Mouse (Mus musculus) lung, postnatal 14 days (tissue): ENCODE data around the gene Trappc11.

Experiments
- DNase-seq: peaks from one replicate; pipeline ENCODE4 v3.0.0; 2021

Gene Trappc11

GRCm38 (mm10) chr8:47533344-47534125, at the start of gene Trappc11, which contains the start of gene Rwdd4a:
Trappc11 (minus strand) TSS chr8:47533470.
Rwdd4a (plus strand) TSS chr8:47533664.
- DNase-seq: peak; percentile 96

GRCm38 (mm10) chr8:47581454-47581853, 48.2 kb upstream of the Trappc11 start:
- DNase-seq: no peak

DNA sequence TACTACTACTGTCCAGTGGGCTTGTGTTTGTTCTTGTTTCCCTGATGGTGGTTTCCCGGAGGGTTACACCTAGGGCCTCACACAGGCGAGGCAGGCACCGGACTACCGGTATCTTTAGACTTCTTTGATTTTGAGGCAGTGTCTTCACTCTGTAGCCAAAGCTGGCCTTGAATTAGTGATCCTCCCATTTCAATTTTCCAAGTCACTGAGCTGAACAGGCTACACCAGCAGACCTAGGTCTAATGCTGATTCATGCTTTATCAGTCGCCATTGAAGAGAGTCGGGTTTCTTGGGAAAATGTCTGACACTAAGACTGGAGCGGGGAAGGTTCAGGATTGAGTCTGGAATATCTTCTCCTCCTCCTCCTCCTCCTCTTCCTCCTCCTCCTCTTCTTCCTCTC, 40.2 kb upstream of the Trappc11 start:
- DNase-seq: no peak

DNA sequence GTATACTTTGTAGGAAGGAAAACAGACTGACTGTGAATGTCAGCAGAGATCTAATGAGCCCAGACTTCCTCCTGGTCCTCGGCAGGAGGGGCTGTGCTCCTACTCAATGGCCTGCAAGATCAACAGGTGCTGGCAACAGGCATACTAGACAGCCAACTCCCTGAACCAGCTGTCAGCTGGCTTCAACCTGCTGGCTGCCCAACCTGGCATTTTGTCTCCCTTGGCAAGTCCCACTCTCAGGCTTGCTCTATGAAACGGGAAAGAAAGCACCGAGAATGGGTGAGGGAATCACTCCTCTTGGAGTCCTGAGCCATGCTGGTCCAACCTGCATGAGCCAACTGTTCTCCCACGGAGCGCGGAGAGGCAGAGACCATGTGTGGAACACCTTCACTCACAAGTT, 36.9 kb upstream of the Trappc11 start:
- DNase-seq: no peak

DNA sequence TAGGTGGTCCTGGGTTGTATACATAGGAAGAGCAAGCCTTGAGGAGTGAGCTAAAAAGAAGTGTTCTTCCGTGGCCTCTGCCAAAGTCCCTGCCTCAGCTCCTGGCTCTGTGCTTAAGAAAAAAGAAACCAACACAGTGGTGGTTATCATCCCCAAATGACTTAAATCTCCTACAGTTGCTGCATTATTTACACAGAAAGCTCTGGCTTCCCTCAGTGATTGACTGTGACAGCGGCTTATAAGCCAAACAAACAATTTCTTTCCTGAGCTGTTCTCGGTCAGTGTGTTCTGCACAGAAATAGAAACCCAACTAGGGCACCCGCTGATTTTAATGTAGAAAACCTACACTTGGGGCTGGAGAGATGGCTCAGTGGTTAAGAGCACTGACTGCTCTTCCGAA, 34.8 kb upstream of the Trappc11 start:
- no peak for DNase-seq

- DNase-seq: no peak
These were observed 33.3 kb upstream of the Trappc11 start for GRCm38 (mm10) chr8:47566551-47566950.

GRCm38 (mm10) chr8:47560801-47561200, 27.5 kb upstream of the Trappc11 start:
- no peak for DNase-seq

DNA sequence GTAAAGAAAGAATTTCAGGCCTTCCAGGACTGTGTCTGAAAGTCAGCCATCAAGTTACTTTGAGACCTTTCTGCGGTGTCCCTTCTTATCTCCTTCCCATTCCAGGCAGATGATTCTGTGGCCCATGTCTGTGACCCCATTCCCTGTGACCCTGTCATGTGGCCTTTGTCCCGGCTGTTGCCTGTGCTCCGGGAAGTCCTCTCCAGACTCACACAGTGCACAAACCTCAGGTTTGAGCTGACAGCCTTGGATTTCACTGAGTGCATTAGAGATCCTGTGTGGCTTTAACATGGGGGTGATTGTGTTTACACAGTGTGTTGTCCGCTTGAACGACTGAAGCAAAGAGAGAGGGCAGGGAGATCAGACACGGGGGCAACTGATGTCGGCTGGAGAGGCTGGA, 25.0 kb upstream of the Trappc11 start:
- DNase-seq: no peak

GRCm38 (mm10) chr8:47556446-47556845, 23.2 kb upstream of the Trappc11 start:
- peak; percentile 6 for DNase-seq

DNA sequence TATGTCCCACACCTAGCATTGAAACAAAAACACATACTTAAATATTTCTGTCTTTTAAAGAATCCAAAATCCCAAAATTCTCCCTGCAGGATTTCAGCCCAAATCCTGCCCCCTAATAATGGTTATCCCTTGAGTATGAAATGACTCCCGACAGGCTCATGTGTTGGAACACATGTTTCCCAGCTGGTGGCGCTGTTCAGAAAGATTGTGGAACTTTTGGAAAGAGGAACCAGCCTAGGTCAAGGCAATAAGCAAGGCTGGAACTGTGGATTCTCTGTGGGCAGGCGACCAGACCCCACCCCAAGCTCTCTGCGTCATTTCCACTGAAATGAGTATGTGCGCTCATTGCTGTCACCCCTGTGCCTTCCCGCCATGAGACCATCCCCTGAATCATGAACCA, 20.3 kb upstream of the Trappc11 start:
- peak; percentile 18 for DNase-seq

DNA sequence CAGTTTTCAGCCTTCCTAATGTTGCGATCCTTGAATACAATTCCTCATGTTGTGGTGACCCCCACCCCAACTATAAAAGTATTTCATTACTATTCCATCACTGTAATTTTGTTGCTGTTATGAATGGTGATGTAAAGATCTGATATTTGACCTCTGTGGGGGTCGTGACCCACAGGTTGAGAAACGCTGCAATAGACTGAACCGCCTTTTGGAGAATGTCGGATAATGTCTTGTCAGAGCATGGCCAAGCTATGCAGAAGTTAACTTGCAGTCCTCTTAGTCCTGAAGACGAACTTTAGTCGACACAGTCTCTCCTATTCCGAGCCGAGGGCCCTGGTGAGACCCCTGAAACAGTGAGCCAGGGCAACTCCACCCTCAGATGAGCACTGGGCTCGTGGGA, 13.8 kb upstream of the Trappc11 start:
- no peak for DNase-seq

GRCm38 (mm10) chr8:47544094-47544493, 10.8 kb upstream of the Trappc11 start:
- no peak for DNase-seq

GRCm38 (mm10) chr8:47542746-47543145, 9.5 kb upstream of the Trappc11 start:
- DNase-seq: no peak

- no peak for DNase-seq
These were observed 5.1 kb upstream of the Trappc11 start for GRCm38 (mm10) chr8:47538323-47538722.

DNA sequence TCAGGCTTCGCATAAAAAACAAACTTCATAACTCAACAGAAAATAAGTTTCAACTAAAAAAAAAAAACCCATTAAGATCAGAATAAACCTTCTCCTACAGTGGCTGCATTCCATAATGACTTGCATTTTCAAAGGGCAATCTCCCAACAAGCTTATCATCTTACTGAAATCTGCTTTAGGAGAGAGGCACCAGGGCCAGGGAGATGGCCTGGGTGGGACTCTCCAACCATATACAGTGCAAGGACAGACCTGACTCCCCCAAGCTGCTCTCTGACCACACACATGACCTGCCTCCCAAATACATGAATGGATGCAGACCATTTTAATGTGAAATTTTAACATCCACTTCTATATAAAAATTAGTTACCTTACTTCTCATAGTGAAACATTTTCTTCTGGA, 5.2 kb downstream of the Trappc11 start:
- DNase-seq: no peak

DNA sequence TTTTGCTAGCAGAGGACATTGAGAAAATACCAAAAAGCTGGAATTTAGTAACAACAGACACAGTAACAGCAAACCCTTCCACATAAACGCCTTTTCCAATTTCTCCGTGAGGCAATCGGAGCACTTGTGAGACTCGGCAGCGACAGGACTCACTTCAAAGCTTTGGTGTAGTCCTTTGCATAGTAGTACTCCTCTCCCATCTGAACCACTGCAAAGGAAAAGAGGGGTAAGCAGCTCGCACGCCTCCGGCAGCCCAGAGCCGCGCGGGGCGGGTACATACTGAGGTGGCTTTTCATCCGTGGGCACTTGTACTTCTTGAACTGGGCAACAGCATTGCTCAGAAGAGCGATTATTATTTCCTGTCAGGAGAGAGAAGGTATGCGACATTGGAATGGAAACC, 19.7 kb downstream of the Trappc11 start:
- no peak for DNase-seq

DNA sequence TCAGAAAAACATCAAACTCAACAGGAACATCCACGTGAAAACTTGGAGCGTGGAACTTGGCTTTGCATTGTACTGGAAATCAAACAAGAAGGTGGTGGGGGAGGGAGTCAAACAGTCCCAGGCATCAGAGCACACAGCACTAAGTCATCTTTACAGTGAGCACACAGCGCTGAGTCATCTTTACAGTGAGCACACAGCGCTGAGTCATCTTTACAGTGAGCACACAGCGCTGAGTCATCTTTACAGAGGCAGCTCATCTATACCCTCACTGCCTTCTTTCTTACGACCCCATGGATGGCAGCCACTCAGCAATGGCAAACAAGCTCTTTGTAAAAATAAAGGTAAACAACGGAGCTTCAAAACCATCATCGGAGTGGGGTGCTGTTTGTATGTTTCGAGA, 22.3 kb downstream of the Trappc11 start:
- DNase-seq: no peak

GRCm38 (mm10) chr8:47505431-47505830, 27.8 kb downstream of the Trappc11 start:
- no peak for DNase-seq

GRCm38 (mm10) chr8:47502546-47502945, 30.7 kb downstream of the Trappc11 start:
- DNase-seq: no peak

DNA sequence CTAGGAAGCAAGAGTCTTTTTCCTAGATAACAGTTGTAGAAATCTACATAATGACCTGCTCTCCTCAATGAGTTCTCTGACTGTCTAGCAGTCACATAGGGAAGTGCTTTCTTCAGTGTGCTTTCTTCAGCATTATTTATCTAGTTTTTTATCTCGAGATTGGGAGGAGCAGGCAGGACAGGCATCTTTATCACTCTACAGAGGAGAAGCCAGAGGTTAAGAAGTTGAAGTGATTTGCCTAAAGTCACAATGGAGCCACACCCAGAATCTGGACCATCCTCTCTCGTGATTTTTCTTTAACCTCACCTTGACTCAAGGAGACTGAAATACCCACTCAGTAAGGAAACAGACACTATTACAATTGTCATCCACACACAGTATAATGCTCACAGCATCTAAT, 31.3 kb downstream of the Trappc11 start:
- DNase-seq: no peak

DNA sequence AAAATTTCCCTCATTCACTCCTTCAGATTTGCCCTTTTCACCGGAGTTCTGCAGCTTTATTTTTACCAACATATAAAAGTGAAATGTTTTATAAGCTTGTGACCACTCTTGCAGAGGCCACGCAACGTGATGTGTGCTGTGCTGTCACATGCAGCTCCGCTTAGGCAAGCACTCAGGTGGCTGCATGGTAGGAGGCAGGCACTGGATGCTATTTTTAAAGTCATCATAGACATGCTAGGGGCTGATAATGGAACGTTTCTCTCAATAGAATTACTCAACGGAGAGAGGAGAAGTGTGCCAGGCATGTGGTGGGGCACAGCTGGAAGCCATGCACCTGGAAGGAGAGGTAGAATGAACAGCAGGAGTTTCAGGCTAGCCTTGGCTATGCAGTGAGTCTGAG, 37.8 kb downstream of the Trappc11 start:
- DNase-seq: no peak

GRCm38 (mm10) chr8:47494602-47495153, 38.6 kb downstream of the Trappc11 start:
- DNase-seq: no peak

DNA sequence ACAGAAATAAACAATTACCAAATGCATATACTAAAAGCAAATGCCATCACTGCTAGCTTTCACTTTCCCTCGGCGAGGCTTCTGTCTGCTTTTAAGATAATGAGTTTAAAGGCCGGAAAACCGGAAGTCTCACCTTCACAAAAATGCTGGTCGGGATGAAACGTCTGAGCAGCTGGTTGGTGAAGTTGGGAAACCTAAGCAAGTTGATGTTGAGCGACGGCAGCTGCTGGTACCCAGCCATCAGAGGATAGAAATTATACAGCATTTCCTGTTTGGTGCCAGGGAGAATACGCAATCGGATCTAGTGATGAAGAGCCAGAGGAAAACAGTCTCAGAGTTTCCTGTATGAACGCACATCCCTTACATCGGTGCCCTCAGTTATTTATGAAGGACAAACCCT, 40.2 kb downstream of the Trappc11 start:
- peak; percentile 32 for DNase-seq

DNA sequence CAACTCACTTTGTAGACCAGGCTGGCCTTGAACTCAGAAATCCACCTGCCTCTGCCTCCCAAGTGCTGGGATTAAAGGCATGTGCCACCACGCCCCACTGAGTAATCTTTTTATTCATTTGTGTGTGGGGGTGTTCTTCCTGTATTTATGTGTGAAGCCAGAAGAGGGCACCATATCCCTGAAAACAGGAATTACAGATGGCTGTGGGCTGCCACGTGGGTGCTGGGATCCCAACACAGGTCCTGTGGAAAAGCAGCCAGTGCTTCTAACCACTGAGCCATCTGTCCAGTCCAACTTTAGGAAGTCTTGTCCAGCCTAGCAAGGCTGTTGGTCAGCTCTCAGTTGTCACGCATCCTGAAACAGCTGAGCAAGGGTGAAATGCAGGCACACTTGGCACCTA, 46.0 kb downstream of the Trappc11 start:
- DNase-seq: no peak
